21 mouse cellular contexts compared by ENCODE assay signal in the genomic region with DNA sequence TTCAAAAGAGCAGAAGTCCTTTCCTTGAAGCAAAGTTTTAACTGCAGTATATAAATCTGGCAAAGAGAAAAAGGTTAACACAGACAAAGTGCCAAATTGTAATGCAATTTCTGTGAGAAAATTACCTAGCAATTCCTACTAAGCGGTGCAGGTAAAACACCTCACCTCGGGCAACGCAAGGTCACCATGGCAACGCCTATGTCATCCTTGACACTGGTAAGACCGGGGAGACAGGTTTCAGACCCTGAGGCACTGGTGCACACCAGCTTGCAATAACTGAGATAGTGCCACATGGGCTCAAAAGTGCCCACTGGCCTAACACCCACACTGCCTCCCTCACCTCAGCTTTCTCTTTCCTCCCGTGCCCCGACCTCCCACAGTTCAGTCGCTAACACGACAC. TPM values are rescaled to one million over a fixed set of nuclear protein-coding genes. Genes with fewer than 3 reads are reported as not detected.
DNase-seq lines count a peak whose midpoint lies in the region; TF ChIP-seq lines count a peak whose summit lies in the region.
"Had no signal": no experiment of that assay in that cellular context is flagged by ENCODE, and none has a peak within 500 bp of the region (broad histone marks: within the 10 kb centered on the region; RNA-seq: fewer than 3 reads in every experiment).

No protein-coding gene starts in this region.

- H3K4me3 ChIP-seq in kidney, adult 2 months (ENCODE audit: insufficient read depth, low read depth, low read length), result no peak overlapping the region
- no peak overlapping the region for H3K4me3 ChIP-seq in embryonic facial prominence, embryonic 10.5 days
- H3K4me3 ChIP-seq: embryonic facial prominence, embryonic 13.5 days; forebrain, embryonic 10.5 days; heart, embryonic 15.5 days; hindbrain, embryonic 10.5 days; intestine, embryonic 15.5 days had no signal

- peak overlapping the region; percentile 82 for H3K27ac ChIP-seq in kidney, adult 2 months (ENCODE audit: insufficient read depth, low read depth, low read length)
- no peak overlapping the region for H3K27ac ChIP-seq in embryonic facial prominence, embryonic 10.5 days (replicated peaks)
- H3K27ac ChIP-seq: embryonic facial prominence, embryonic 13.5 days; forebrain, embryonic 10.5 days; heart, embryonic 15.5 days; hindbrain, embryonic 10.5 days; hindbrain, embryonic 14.5 days; intestine, embryonic 15.5 days had no signal

- 86% methylated on average over 9 of the region's 9 CpGs for WGBS in kidney, adult 2 months
- 86% methylated on average over 9 of the region's 9 CpGs for WGBS in embryonic facial prominence, embryonic 10.5 days

- H3K9me3 ChIP-seq in embryonic facial prominence, embryonic 10.5 days, result no peaks in the 10 kb centered on the region
- H3K9me3 ChIP-seq: forebrain, embryonic 10.5 days; heart, embryonic 15.5 days; hindbrain, embryonic 10.5 days; intestine, embryonic 15.5 days had no signal

- no peak for DNase-seq in kidney, adult 2 months
- DNase-seq in kidney, postnatal 4 days, result no peak
- peak; percentile 56 for DNase-seq in embryonic facial prominence, embryonic 10.5 days (ENCODE audit: low spot score)
- DNase-seq in fat pad, adult 2 months (ENCODE audit: extremely low read depth, low read depth, low spot score), result peak; percentile 93
- DNase-seq in cerebellum, adult 11-12 months, result no peak
- no peak for DNase-seq in heart, postnatal 4 days
- DNase-seq: adrenal gland, adult 2 months; adrenal gland, postnatal 25 days; cerebellum, adult 2 months; cerebellum, postnatal 10 days; gastrocnemius, postnatal 36 days; heart, adult 18-20 months; heart, postnatal 14 days had no signal

- no peak for TF ChIP-seq CTCF in kidney, adult 2 months (conservative IDR thresholded peaks at IDR 0.05; ENCODE audit: insufficient read depth, insufficient read length, low read depth, low read length)

- TF ChIP-seq POLR2A in kidney, adult 2 months (IDR thresholded peaks at IDR 0.05; ENCODE audit: low read depth, low read length), result no peak

- peaks cover 10% of the 10 kb centered on the region; the same call in 1 of the 2 replicates for H3K4me1 ChIP-seq in kidney, adult 2 months (ENCODE audit: control insufficient read depth, insufficient read depth, low read length)
- no peaks in the 10 kb centered on the region for H3K4me1 ChIP-seq in embryonic facial prominence, embryonic 10.5 days
- H3K4me1 ChIP-seq: embryonic facial prominence, embryonic 13.5 days; forebrain, embryonic 10.5 days; heart, embryonic 15.5 days; hindbrain, embryonic 10.5 days; intestine, embryonic 15.5 days had no signal

- no peaks in the 10 kb centered on the region for H3K27me3 ChIP-seq in kidney, adult 2 months (replicated peaks; ENCODE audit: control insufficient read depth, insufficient read depth, low read length)
- no peaks in the 10 kb centered on the region for H3K27me3 ChIP-seq in embryonic facial prominence, embryonic 10.5 days (replicated peaks; ENCODE audit: low read depth, poor library complexity, severe bottlenecking)
- H3K27me3 ChIP-seq: CH12.LX; embryonic facial prominence, embryonic 13.5 days; heart, embryonic 15.5 days; intestine, embryonic 15.5 days; Patski had no signal

- H3K36me3 ChIP-seq in kidney, adult 2 months (ENCODE audit: control insufficient read depth, insufficient read depth, low read length), result peaks cover 9% of the 10 kb centered on the region
- H3K36me3 ChIP-seq in embryonic facial prominence, embryonic 10.5 days (replicated peaks), result peaks cover 60% of the 10 kb centered on the region

RNA-seq across cellular contexts. Expression of gene Helb, which starts 17.7 kb away (rescaled TPM):
- 6.9 and 7.4 TPM in 2 replicates for polyA plus RNA-seq in kidney, adult 2 months (2012; rRNA removed)
- 6.1 and 6.8 TPM in 2 replicates for polyA plus RNA-seq in embryonic facial prominence, embryonic 10.5 days (2016; fragmentation: Nextera tagmentation; extraction: Ambion mirVana)
- total RNA-seq in heart, postnatal 4 days (2021), result 10 to 100 TPM; 10.5 to 11.7 TPM

Comparison
In these comparisons a context has a peak if more than half of its experiments do, and no peak if none do; other contexts are left out.
1. DNase-seq: peak in embryonic facial prominence, embryonic 10.5 days (single experiment) and fat pad, adult 2 months (single experiment); none in kidney, adult 2 months (single experiment), kidney, postnatal 4 days (0 of 2), cerebellum, adult 11-12 months (single experiment) and heart, postnatal 4 days (single experiment).